Mouse (Mus musculus) thymus, postnatal 0 days (tissue): Measurements from ENCODE around the gene Gm12169. TPM values are rescaled to one million over a fixed set of nuclear protein-coding genes. Genes with fewer than 3 reads are reported as not detected.
"Not testable (repeated sequence)": the region's sequence is repeated elsewhere in the genome, so short reads cannot be mapped to it uniquely, and the experiment has no call there.

Source experiments
- DNase-seq: peaks from one replicate; pipeline ENCODE4 v3.0.0-alpha.2; 2015; ENCODE audit warnings: low spot score
- polyA plus RNA-seq: library from polyadenylated mRNA; unstranded; fragments of >200 nt; fragmentation: Nextera tagmentation; extraction: Ambion mirVana; gene quantifications from 2 replicates; pipeline ENCODE4 v1.2.1, GENCODE M21; 2015

Gene Gm12169
- polyA plus RNA-seq: not detected in 2 replicates

GRCm38 (mm10) chr11:46523912-46524311 is at the start of gene Gm12169:
Gm12169 (plus strand) TSS chr11:46524212.
- DNase-seq: no peak

DNA sequence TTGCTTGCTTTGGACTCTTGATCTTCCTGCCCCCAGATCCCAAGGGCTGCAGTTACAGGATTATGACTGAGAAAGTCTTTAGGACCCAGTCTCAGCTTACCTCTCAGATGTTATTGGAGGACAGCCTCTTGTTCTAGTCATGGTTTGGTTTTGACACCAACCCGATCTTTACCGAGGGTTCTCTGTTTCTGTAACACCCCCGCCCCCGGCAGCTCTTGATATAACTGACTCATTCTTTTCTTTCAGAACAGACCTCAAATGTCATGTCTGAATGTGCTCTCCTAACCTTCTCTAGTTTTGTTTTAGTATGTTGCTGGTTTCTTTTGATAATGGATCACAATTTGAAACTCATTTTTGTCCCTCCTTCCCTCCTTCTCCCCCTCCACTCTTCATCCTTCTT is 49.8 kb upstream of the Gm12169 start:
- no peak for DNase-seq

DNA sequence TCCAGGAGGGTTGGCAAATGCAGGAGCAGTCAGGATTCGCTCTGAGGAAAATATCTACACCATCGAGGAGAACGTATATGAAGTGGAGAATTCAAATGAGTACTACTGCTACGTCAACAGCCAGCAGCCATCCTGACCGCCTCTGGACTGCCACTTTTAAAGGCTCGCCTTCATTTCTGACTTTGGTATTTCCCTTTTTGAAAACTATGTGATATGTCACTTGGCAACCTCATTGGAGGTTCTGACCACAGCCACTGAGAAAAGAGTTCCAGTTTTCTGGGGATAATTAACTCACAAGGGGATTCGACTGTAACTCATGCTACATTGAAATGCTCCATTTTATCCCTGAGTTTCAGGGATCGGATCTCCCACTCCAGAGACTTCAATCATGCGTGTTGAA is 44.7 kb upstream of the Gm12169 start:
- DNase-seq: no peak

- no peak for DNase-seq
Observed at GRCm38 (mm10) chr11:46480517-46480916, 43.5 kb upstream of the Gm12169 start.

- no peak for DNase-seq
Observed at GRCm38 (mm10) chr11:46488231-46488630, 35.8 kb upstream of the Gm12169 start.

- no peak for DNase-seq
Observed at GRCm38 (mm10) chr11:46488650-46489049, 35.4 kb upstream of the Gm12169 start.

- no peak for DNase-seq
Observed at GRCm38 (mm10) chr11:46507146-46507545, 16.9 kb upstream of the Gm12169 start.

DNA sequence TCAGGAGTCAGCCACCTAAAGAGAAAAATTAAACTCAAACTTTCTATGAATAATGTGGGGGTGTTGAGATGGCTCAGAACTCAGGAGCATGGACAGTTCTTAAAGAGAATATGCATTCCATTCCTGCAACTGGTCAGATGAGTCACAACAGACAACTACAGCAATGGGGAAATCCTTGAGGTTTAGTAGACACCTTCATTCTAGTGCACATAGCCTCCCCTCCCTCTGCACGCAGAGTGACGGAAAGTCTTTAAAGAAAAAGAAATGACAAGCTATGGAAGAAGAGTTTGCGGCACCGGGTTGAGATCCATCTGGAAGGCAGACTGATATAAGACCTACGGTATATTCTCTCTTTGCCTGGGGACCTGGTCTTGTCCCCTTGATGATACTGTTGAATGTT is 14.1 kb upstream of the Gm12169 start:
- DNase-seq: no peak

- DNase-seq: not testable (repeated sequence)
Observed at GRCm38 (mm10) chr11:46521341-46521740, 2.7 kb upstream of the Gm12169 start.

DNA sequence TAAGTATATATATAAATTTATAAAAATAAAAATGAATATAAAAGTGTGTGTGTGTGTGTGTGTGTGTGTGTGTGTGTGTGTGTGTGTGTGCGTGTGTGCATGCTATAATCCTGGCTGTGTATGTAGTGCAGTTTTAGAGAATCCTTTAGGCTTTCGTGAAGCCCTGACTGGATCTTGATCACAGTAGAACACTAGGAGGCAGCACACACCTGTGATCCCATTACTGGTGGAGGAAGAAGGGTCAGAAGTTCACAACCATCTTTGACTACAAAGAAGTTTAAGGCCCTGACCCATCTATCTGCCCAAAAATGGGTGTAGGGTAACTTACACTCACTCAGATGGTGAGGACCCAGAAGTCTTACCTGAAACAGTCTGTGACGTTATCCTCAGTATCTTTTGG is 1.3 kb upstream of the Gm12169 start:
- DNase-seq: peak; percentile 15

DNA sequence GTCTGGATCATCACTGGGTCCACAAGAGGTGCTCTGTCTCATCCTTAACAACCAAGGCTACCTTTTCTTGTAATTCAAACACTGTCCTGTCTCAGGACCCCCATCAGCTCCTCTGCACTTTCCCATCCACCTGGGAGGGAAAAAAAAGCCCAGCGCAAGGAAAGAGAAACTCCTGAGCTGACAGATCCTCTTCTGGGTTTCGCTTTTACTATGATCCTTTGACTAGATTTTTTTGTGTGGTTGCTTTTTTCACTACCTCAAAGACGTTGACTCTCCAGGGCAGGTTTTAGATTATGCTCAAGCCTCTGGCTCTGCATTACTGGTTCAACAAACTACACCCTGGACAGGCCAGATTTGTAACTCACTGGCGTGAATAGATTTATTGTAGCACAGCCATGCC is 6.1 kb downstream of the Gm12169 start:
- no peak for DNase-seq

DNA sequence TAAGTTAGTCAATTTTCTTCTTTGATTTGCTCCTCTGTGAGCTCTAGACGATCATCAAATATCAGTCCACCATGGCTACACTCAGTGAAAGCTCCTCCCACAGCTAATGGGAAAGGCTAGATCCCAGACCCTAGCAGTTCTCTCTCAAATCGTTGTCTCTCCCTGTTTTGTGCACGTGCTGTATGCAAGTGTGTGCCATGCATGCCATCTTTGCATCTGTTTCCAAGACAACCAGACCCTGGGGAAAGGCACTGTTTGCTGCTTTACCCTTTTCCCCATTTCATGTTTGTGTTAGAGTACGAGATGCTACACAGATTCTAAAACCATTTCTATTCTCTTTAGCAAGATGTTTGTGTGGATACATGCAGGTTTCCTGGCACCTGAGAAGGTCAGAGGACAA is 13.0 kb downstream of the Gm12169 start:
- no peak for DNase-seq

- no peak for DNase-seq
Observed at GRCm38 (mm10) chr11:46543530-46543929, 19.5 kb downstream of the Gm12169 start.

GRCm38 (mm10) chr11:46549721-46550120 is 25.7 kb downstream of the Gm12169 start:
- no peak for DNase-seq

DNA sequence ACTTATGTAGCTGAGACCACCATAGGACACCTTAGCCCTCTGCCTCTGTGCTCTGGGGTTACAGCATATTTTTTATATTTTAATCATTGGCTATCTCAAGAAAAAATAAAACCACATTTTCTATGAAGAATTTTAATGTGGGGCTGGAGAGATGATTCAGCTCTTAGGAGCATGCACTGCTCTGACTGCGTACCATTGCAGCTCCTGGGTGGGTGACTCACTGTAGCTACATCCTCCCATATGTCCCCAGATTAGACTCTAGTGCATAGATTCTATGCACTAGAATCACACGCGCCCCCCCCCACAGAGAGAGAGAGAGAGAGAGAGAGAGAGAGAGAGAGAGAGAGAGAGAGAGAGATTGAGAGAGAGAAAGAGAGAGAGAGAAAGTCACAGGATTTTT is 28.7 kb downstream of the Gm12169 start:
- no peak for DNase-seq

DNA sequence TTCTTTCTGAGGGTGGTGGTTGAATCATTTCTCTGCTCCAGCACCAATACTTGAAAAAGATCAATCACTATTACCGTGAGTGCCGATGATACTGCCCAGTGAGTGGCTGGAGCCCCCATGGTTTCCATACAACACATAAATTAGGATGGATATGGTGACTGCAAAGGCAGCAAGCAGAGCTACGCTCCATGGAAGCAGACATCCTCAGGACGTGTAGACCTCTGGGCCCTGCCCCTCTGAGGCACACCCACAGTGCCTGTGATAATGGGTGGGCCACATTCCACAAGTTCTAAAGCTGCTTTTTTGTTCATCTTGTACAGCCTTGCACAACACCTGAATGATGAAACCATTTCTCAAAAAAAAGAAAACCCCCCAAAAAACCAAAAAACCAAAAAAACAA is 37.1 kb downstream of the Gm12169 start:
- no peak for DNase-seq

DNA sequence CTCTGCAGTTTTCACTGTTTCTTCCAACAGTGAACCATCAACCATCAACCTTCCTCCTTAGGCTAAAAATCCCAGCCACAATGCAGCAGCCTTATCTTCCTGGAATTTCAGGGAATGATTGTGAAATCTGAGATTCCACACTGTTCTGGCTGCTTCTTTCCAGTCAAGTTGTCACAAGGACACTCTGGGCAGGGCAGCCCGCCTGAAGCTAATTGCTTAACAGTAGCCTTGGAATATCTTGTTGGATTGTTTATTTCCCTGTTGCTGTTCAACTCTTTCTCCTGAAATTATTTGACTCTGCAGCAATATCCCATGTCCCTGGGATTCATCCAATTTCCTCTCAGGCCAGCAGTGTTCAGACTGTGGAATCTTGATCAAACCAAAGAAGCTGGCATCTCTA is 40.7 kb downstream of the Gm12169 start:
- no peak for DNase-seq

GRCm38 (mm10) chr11:46565967-46566366 is 42.0 kb downstream of the Gm12169 start:
- no peak for DNase-seq

GRCm38 (mm10) chr11:46569107-46569506 is 45.1 kb downstream of the Gm12169 start:
- no peak for DNase-seq

DNA sequence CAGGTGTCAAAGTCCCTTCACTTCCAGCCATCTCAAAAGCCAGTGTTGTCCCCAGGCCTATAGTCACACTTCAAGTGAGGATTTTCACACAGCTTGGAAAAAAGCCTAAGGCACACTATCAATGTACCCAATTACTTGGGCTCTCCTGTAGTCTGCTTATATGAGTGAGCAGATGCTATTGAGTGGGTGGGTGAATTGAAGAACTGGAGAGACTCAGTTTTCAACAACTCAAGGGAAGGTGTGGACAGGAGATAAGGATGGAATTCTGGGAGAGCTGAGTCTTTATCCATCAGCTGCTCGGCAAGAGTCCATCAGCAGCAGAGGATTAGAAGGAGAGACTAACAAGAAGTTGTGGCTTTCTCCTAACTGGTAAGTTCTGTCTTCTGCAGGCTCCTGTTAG is 47.3 kb downstream of the Gm12169 start, which contains the start of gene BC053393:
TSS of gene BC053393 (plus strand) at position 210 of the 400 bp plus-strand sequence.
- DNase-seq: no peak

DNA sequence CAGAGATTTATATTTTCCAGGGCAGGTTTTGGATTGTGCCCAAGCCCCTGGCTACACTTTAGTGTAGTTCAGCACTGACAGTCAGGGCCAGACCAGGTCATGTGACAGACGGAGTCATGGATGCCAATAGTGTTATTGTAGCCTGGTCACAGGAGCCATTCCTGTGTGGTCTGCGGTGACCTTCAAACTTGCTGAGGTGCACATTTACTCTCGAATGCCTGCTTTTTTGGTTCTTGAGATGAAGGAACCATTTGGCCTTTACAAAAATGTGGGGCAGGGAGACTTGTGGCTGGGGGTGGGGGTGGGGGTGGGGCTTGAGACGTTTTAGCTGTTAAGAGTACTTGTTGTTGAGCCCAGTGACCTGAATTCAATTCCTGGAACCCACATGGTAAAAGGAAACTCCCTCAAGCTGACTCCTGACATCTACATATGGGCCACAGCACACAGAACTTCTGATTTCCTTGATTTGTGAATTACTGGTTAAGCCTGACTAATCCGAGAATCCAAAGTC is 54.8 kb downstream of the Gm12169 start:
- DNase-seq: no peak

- DNase-seq: no peak
Observed at GRCm38 (mm10) chr11:46580428-46580827, 56.4 kb downstream of the Gm12169 start.

GRCm38 (mm10) chr11:46582741-46583140 is 58.7 kb downstream of the Gm12169 start:
- no peak for DNase-seq
